Mouse (Mus musculus) layer of hippocampus, adult 9-10 months (tissue): ENCODE data around the gene Gsg1l.

Source experiments
- DNase-seq: peaks from one replicate; pipeline ENCODE4 v3.0.0; 2022; ENCODE audit warnings: low spot score

Gsg1l gene

GRCm38 (mm10) chr7:125934319-125934718, 147.9 kb downstream of the Gsg1l start:
- DNase-seq = no peak

DNA sequence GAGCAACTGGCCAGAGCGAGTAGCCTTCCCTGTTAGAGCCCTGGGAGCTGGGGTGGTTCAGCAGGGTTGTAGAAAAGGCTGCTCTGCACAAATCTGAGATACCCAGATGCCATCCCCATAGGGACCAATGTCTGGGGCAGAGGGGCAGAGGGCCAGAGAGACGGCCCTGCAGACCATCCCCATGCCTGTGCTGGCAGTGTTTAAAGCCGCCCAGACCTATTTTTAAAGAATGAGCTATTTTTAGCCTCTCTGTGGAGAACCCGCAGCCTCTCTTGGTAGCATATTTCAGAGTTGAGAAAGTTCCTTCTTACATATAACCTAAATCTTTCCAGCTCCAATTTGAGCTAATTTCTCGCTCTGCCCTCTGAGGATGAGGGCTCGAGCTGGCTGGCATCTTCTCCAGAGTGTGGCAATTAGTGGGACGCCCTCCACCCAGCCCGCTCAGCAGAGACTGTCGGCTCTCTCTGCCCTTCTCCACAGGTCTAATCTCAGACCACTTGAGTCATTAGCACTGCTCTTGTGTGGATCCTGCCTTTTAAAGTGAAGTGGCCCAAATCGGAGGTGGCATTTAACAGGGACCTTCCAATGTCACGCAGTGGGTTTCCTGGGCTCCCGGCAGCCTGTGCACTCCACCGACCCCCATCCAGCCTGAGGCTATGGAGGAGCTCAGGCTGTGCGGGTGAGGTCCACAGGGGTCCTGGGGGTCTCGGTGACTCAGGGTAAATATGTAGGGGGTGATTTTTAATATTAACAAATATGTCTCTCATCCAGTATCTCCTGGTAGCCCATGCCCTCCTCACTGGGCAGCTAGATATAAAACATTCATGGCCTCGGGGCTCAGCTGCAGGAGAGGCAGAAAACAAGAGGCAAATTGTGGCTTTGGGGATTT, 148.6 kb downstream of the Gsg1l start:
- DNase-seq = no peak

DNA sequence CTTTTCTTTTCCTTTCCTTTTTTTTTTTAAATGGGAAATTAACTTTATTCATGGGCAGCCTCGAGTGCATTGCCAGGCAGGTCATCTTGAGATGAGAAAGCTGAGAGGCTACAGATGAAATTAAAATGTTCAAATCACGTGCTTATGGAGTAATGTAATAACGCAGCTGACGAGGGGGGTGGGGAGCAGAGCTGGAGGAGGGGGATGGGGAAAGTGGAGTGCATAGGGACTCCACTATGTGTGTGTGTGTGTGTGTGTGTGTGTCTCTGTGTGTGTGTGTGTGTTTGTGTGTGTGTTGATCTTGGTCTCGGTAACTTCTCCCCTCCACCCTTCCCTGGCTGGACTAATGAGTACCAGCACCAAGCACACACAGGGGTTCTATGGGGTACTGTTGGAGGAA, 150.6 kb downstream of the Gsg1l start:
- no peak for DNase-seq

GRCm38 (mm10) chr7:125924044-125924443, 158.2 kb downstream of the Gsg1l start:
- no peak for DNase-seq

DNA sequence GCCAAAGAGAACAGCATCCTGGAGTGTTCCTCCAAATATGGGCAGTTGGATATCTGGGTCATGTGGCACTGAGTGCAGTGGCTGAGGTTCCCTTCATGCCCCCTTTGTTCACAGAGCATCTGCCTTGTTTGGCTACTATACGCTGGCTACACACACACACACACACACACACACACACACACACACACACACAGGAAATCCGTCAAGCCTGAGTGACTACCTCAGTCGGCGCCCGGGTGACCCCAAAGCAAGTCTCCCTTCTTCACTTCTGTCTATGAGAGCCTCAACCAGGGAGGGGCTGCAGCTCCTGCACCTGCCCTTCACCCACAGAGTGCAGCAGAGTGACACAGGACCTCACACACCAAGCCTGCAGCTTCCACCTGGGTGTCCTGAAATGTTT, 161.4 kb downstream of the Gsg1l start:
- DNase-seq = no peak

GRCm38 (mm10) chr7:125900386-125901161, 181.6 kb downstream of the Gsg1l start:
- no peak for DNase-seq

DNA sequence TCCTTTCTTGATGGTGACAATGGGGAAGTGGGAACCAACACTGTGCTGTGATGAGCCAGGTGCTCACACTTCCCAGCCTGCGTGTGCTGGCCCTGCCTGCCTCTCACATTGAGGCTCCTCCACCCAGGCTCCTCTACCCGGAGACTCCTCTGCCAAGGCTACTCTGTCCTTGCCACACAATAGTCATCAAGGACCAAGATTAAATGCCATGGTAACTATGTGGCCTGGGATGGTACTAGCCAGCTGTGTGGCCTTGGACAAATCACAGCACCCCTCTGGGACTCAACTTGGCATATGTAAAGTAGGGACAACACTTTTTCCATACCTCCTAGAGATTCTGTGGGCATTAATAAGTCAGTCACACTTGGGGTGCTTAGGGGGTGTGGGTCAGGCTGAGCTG, 182.3 kb downstream of the Gsg1l start:
- no peak for DNase-seq

DNA sequence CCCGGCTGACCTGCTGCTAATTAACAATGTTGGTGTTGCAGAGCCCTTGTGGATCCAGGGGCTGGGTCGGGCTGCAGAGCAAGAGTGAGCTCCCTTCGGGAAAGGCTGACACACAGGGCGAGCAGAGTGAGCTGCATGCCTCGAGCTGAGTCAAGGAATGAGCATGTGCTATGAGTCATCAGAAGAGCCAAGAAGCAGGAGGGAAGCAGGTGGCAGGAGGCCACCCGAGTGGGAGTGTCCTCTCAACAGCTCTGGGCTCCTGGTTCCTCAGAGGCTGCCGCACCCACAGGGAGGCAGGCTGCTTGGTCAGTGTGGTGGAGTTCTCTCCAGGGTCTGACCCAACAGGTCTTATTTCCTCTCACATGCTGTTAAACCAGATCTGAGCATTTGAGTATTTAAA, 183.2 kb downstream of the Gsg1l start:
- DNase-seq = peak; percentile 39

DNA sequence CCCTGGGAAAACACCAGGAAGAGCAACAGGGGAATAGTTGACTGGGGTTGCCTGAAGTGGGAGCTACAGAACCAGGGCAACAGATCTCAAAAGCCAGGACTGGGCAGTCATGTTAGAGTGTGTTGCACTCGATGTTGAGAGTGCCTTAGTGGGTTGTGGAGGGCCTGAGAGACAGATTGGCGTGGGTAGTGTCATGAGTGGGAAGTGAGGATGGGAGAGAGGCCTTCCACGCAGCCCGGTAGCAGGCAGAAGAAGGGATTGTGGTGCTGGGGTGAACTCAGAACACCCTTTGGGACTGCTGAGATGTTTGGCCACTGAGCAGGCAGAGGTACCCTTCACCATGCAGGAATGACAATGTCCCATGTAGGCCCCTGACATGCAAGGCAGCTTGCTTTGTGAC, 185.2 kb downstream of the Gsg1l start:
- no peak for DNase-seq

DNA sequence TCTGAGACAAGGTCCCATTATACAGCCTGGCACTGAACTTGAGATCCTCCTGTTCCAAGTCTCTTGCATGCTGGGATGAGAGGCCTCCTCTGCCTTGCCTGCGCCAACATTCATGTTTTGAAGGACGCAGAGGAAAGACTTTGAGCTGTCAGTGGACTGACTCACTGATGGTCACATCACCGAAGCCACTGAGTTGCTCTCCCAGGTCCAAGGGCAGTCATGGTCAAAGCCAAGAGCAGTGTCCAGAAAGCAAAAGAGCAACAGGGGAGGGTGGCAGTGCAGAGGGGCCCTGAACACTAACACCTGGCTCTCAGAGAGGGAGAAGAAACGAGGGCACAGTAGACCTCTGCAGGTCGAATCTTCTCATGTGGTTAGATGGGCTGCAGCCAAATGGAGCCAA, 188.6 kb downstream of the Gsg1l start:
- no peak for DNase-seq

DNA sequence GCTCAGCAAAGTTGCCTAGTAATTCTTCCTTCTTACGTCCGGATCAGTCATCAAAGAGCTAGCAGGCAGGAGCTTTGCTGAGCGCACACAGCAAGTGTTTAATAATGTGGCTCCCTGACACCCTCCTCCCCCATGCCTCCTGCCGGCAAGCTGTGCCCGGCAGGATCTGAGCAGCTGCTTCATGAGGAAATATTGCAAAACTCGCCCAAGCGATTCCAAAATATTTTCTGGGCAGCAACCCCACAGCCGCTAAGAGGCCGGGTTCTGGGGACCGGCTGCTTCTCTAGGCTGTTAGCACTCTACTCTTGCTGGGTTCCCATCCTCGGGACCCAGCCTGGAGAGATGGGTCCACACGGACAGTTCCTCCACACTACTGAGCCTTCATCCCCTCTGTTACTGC, 193.8 kb downstream of the Gsg1l start:
- DNase-seq = peak; percentile 51

DNA sequence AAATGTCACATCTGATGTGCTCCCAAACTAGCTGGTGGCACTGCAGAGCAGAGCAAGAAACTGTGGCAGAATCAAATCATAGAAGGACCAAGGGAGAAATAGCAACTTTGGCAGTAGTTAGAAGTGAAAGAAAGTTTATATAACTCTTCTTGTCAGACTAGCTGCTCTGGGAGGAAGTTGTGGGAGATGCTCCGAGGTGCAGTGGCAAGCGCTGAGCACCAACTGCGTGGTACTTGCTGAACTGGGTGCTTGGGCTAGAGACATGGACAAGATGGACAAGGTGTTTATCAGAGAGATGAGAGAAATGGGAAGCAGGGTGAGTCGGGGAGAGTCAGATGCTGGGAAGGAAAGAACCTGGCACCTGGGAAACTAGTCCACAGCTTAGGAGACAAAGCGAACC, 194.4 kb downstream of the Gsg1l start:
- no peak for DNase-seq

GRCm38 (mm10) chr7:125887124-125887523, 195.1 kb downstream of the Gsg1l start:
- DNase-seq = no peak

GRCm38 (mm10) chr7:125886116-125886680, 196.0 kb downstream of the Gsg1l start:
- DNase-seq = no peak

DNA sequence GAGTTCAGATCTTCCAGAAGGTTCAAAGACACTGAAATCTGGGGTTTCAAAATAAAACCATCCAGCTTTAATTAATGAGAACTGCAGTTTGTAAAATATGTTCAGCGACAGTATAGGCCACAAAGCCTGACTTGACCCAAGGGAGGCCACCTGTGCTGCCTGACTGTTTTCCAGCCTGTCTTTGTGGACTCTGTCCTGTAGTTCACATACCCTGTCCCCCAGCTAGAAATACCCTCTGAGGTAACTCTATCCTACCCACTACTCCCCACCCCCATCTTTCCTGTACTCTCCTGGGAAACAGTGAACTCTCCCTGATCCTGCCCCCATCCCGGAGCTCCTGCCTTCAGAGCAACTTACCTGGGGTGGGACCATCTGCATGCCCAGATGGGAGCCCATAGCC, 199.0 kb downstream of the Gsg1l start:
- DNase-seq = no peak

GRCm38 (mm10) chr7:125878040-125878439, 204.2 kb downstream of the Gsg1l start:
- DNase-seq = no peak

GRCm38 (mm10) chr7:125873971-125874495, 208.2 kb downstream of the Gsg1l start:
- no peak for DNase-seq

GRCm38 (mm10) chr7:125872874-125873273, 209.3 kb downstream of the Gsg1l start:
- DNase-seq = no peak

DNA sequence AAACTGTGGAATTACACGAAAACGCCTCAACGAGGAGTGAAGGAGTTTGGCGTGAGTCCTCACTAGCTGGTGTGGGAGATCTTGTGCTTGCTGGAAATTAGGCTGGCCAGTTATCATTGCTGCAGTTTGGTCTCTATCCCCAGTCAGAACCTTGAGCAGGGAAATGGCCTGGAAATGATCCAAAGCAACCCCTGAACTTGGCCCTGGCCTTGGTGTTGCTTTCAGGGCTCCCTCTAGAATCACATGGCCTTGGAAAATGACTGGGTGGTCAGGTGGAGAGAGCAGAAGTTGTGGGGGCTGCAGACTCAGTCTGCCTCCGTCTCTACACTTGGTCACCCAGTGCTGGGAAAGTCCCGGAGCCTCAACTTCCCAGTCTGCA, 210.0 kb downstream of the Gsg1l start:
- DNase-seq = no peak

- no peak for DNase-seq
These were observed 210.6 kb downstream of the Gsg1l start for GRCm38 (mm10) chr7:125871404-125872201.

DNA sequence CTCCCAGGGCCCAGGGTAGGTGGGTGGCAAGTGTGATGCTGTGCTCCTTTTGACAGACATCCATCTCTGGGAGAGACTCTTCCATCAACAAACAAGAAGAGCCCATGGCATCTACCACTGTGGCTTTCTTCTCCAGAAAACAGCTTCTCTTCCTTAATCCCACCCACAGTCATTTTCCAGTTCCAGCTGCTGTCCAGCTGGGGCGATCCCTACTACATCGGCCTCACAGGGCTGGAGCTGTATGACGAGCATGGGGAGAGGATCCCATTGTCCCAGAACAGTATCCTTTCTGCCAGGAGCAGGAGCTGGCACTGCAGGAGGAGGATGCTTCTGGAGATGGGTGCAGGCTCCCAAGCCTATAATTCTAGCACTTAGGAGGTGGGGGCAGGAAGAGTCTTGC, 213.6 kb downstream of the Gsg1l start:
- no peak for DNase-seq

DNA sequence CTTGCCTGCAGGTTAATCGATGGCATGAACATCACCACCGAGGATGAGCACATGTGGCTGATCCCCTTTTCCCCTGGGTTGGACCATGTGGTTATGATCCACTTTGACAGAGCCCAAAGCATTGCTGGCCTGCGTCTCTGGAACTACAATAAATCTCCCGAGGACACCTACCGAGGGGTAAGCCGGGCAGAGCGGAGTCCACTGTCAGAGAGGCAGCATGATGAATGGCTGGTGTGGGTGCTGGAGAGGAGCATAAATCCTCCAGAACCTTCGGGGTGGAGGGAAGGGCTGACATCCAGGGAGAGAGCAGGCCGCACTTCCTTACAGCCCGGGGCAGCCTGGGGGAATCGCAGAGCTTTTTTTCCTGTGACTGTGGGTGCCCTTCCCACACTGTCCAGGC, 217.0 kb downstream of the Gsg1l start:
- DNase-seq = no peak
